Mouse (Mus musculus) T-cell, adult 66 days (primary cell): ENCODE results near the gene Gm14139. TPM values are rescaled to one million over a fixed set of nuclear protein-coding genes. Genes with fewer than 3 reads are reported as not detected.

Experiments
- total RNA-seq, 2 experiments: library from RNA; stranded (reverse); gene quantifications; 3 replicates in 1 of 2; 4 replicates in 1 of 2; pipeline ENCODE4 v1.2.4; 2023

Gene Gm14139
- 1 to 10 TPM in 1 of 2 experiments, under 1 TPM in 1; 0.65 to 1.1 TPM for total RNA-seq

DNA sequence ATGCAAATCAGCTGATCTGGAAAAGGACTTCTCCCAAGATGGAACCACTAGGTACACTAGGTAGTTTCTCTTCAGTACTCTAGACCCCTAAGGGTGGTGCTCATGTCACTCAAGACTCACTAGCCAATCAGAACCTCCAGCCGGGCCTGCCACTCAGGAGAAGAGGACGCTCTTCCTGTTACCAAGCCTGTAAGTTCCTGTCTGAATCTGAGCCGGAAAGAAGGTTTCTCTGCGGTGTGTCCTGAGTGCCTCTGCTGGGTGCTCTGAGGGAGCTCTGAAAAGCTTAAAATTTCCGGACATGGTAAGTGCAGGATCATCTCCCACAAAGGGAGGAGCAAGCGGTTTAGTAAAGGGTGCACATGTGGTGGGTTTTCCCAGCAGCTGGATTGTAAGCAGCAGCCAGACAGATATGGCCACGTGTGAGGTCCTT, at the start of gene Gm14139:
TSS of gene Gm14139 (plus strand) at position 186 of the 430 bp plus-strand sequence.

GRCm38 (mm10) chr2:150136435-150136897, 45.1 kb upstream of the Gm14139 start, which contains the start of gene Zfp120:
Zfp120 (minus strand) TSS chr2:150136708.

DNA sequence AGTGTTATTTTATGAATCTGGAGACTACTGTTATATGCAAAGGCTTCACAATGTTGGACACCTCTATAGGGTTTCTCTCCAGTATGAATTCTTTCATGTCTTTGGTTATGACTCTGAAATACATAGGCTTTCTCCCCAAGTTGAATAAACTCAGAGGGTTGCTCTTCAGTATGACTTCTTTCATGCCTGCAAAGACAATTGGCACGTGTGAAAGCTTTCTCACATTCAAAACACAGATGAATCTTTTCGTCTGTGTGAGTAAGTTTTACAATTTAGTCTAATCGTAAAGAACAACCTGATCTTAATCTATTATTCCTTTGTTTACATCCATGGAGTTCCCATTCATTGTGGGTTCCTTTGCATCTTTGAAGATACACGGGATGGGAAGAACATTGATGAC, 2.0 kb upstream of the Gm14139 start, which contains the start of gene Gm10770:
TSS of gene Gm10770 (minus strand) at position 101 of the 400 bp plus-strand sequence.

GRCm38 (mm10) chr2:150217600-150218362, 36.2 kb downstream of the Gm14139 start, which contains the start of gene Zfp937:
Zfp937 (plus strand) TSS chr2:150218073.

Other genes starting within 250 kb of the Gm14139 start
- gene Zfp120, start 45.0 kb upstream of the Gm14139 start, total RNA-seq, result 10 to 100 TPM in 1 of 2 experiments, 1 to 10 TPM in 1; 8.4 to 11.2 TPM
- not detected for gene Gm10770, start 2.1 kb upstream of the Gm14139 start, total RNA-seq
- gene Zfp937, start 36.3 kb downstream of the Gm14139 start, total RNA-seq, result 1 to 10 TPM; 5.0 to 6.6 TPM
- 10 to 100 TPM; 11.2 to 14.8 TPM for gene Gm21994, start 73.8 kb downstream of the Gm14139 start, total RNA-seq
- under 1 TPM; 0.68 to 0.76 TPM for gene Gm14124, start 75.8 kb downstream of the Gm14139 start, total RNA-seq
- 10 to 100 TPM in 1 of 2 experiments, 1 to 10 TPM in 1; 7.6 to 14.9 TPM for gene Gm10130, start 141.9 kb downstream of the Gm14139 start, total RNA-seq
- gene 3300002I08Rik, start 181.0 kb downstream of the Gm14139 start, total RNA-seq, result 1 to 10 TPM; 7.3 to 7.8 TPM